Mouse (Mus musculus) liver, adult 2 months (tissue): ENCODE data around the gene Plekha1.

Source experiments
- CTCF ChIP-seq: fragments of 200-500 bp; IDR thresholded peaks from 2 replicates; pipeline ENCODE4 v1.5.1; 2011; ENCODE audit warnings: low read depth, low read length, control low read depth
- POLR2A ChIP-seq: fragments of 200-500 bp; IDR thresholded peaks from 2 replicates; pipeline ENCODE4 v1.6.1; 2011; ENCODE audit warnings: low read length, control low read depth; ENCODE audit not compliant: insufficient read depth; ENCODE audit errors: extremely low read depth

- TF ChIP-seq CTCF (no peak), POLR2A (no peak)
Observed at GRCm38 (mm10) chr7:130855681-130856080, 9.9 kb upstream of the Plekha1 start.
